Mouse (Mus musculus): ENCODE measurements around the gene Sf1. TPM values are rescaled to one million over a fixed set of nuclear protein-coding genes. Genes with fewer than 3 reads are reported as not detected.

Sf1 gene
- total RNA-seq, 1 experiment: 150 TPM

GRCm38 (mm10) chr19:6398447-6399284, 35.2 kb downstream of the Sf1 start:
- Histone ChIP-seq H3K36me3 (ENCODE audit: control insufficient read depth, insufficient read depth, low read length, poor library complexity, severe bottlenecking) (0 out of 2 replicates have a peak, but pooled peaks cover under 1% of the 10 kb centered on the region), H3K9me3 (ENCODE audit: control insufficient read depth, insufficient read depth, low read depth, low read length) (no peaks in the 10 kb centered on the region), H3K4me3 (ENCODE audit: insufficient read depth in 1 of 2, low read depth in 1 of 2, low read length in 2 of 2, poor library complexity in 1 of 2, severe bottlenecking in 1 of 2) (peak overlapping the region; percentile 74 to 84), H3K9ac (ENCODE audit: insufficient read depth, low read depth, low read length, poor library complexity, severe bottlenecking) (peak overlapping the region; percentile 67; the same call in 1 of the 2 replicates), H3K4me1 (ENCODE audit: control insufficient read depth in 2 of 2, insufficient read depth in 2 of 2, low read length in 2 of 2, poor library complexity in 1 of 2) (peaks cover 1 to 25% of the 10 kb centered on the region in 2 experiments; a peak in 3 of 4 replicates), H3K27ac (ENCODE audit: insufficient read depth, low read depth, low read length, poor library complexity, severe bottlenecking) (peak overlapping the region; percentile 82; the same call in 1 of the 2 replicates)
- TF ChIP-seq ZNF384 (IDR thresholded peaks at IDR 0.05; ENCODE audit: low read depth, low read length): no peak
- TF ChIP-seq CHD2 (IDR thresholded peaks at IDR 0.05; ENCODE audit: low read depth, low read length): no peak
- TF ChIP-seq MAFK (IDR thresholded peaks at IDR 0.05; ENCODE audit: insufficient read depth, low read depth, low read length): no peak
- no peak for TF ChIP-seq ZC3H11A (IDR thresholded peaks at IDR 0.05; ENCODE audit: borderline replicate concordance, low read depth, low read length)
- no peak for TF ChIP-seq HCFC1 (IDR thresholded peaks at IDR 0.05; ENCODE audit: borderline replicate concordance, insufficient read depth, low read length)
- in situ Hi-C loops (cut with MboI; ENCODE audit: low sequenced_read_pairs in 2 of 2, unreplicated experiment in 2 of 2): no loop called here
- DNase-seq (ENCODE audit: low read depth, low spot score): no peak

GRCm38 (mm10) chr19:6399285-6400095, 36.0 kb downstream of the Sf1 start, which contains the start of gene Rasgrp2:
Rasgrp2 (plus strand) TSS chr19:6399340.
- in situ Hi-C loops (cut with MboI; ENCODE audit: low sequenced_read_pairs in 2 of 2, unreplicated experiment in 2 of 2): no loop called here
- DNase-seq (ENCODE audit: low read depth, low spot score): no peak
- peak within 1 kb of the TSS; percentile 82 for H3K27ac ChIP-seq (ENCODE audit: insufficient read depth, low read depth, low read length, poor library complexity, severe bottlenecking)
- peaks cover 1 to 33% of the 10 kb centered on the region in 2 experiments; a peak in 3 of 4 replicates for H3K4me1 ChIP-seq (ENCODE audit: control insufficient read depth in 2 of 2, insufficient read depth in 2 of 2, low read length in 2 of 2, poor library complexity in 1 of 2)
- no peaks in the 10 kb centered on the region for H3K9me3 ChIP-seq (ENCODE audit: control insufficient read depth, insufficient read depth, low read depth, low read length)
- TF ChIP-seq ZNF384 (IDR thresholded peaks at IDR 0.05; ENCODE audit: low read depth, low read length) (no peak), MAFK (IDR thresholded peaks at IDR 0.05; ENCODE audit: insufficient read depth, low read depth, low read length) (no peak), CHD2 (IDR thresholded peaks at IDR 0.05; ENCODE audit: low read depth, low read length) (no peak), ZC3H11A (IDR thresholded peaks at IDR 0.05; ENCODE audit: borderline replicate concordance, low read depth, low read length) (no peak), HCFC1 (IDR thresholded peaks at IDR 0.05; ENCODE audit: borderline replicate concordance, insufficient read depth, low read length) (no peak)
- 0 out of 2 replicates have a peak, but pooled peaks cover 3% of the 10 kb centered on the region for H3K36me3 ChIP-seq (ENCODE audit: control insufficient read depth, insufficient read depth, low read length, poor library complexity, severe bottlenecking)
- H3K9ac ChIP-seq (ENCODE audit: insufficient read depth, low read depth, low read length, poor library complexity, severe bottlenecking): peak within 1 kb of the TSS; percentile 67
- H3K4me3 ChIP-seq (ENCODE audit: insufficient read depth in 1 of 2, low read depth in 1 of 2, low read length in 2 of 2, poor library complexity in 1 of 2, severe bottlenecking in 1 of 2): peak within 1 kb of the TSS; percentile 74 to 84

GRCm38 (mm10) chr19:6400096-6401086, 36.9 kb downstream of the Sf1 start:
- H3K4me1 ChIP-seq (ENCODE audit: control insufficient read depth in 2 of 2, insufficient read depth in 2 of 2, low read length in 2 of 2, poor library complexity in 1 of 2): peaks cover 1 to 38% of the 10 kb centered on the region in 2 experiments; a peak in 3 of 4 replicates
- H3K27ac ChIP-seq (ENCODE audit: insufficient read depth, low read depth, low read length, poor library complexity, severe bottlenecking): peak overlapping the region; percentile 82; the same call in 1 of the 2 replicates
- in situ Hi-C loops (cut with MboI; ENCODE audit: low sequenced_read_pairs in 2 of 2, unreplicated experiment in 2 of 2): no loop called here
- H3K9me3 ChIP-seq (ENCODE audit: control insufficient read depth, insufficient read depth, low read depth, low read length): no peaks in the 10 kb centered on the region
- no peak for TF ChIP-seq MAFK (IDR thresholded peaks at IDR 0.05; ENCODE audit: insufficient read depth, low read depth, low read length)
- no peak for TF ChIP-seq HCFC1 (IDR thresholded peaks at IDR 0.05; ENCODE audit: borderline replicate concordance, insufficient read depth, low read length)
- TF ChIP-seq ZC3H11A (IDR thresholded peaks at IDR 0.05; ENCODE audit: borderline replicate concordance, low read depth, low read length): no peak
- no peak for TF ChIP-seq ZNF384 (IDR thresholded peaks at IDR 0.05; ENCODE audit: low read depth, low read length)
- no peak for TF ChIP-seq CHD2 (IDR thresholded peaks at IDR 0.05; ENCODE audit: low read depth, low read length)
- H3K4me3 ChIP-seq (ENCODE audit: insufficient read depth in 1 of 2, low read depth in 1 of 2, low read length in 2 of 2, poor library complexity in 1 of 2, severe bottlenecking in 1 of 2): peak overlapping the region; percentile 74 to 84
- 0 out of 2 replicates have a peak, but pooled peaks cover 3% of the 10 kb centered on the region for H3K36me3 ChIP-seq (ENCODE audit: control insufficient read depth, insufficient read depth, low read length, poor library complexity, severe bottlenecking)
- H3K9ac ChIP-seq (ENCODE audit: insufficient read depth, low read depth, low read length, poor library complexity, severe bottlenecking): peak overlapping the region; percentile 67; the same call in 1 of the 2 replicates
- DNase-seq (ENCODE audit: low read depth, low spot score): no peak
